Mouse (Mus musculus) heart, postnatal 0 days (tissue): ENCODE measurements around the gene Slf2.

Source experiments
- CTCF ChIP-seq: IDR thresholded peaks from 2 replicates; pipeline ENCODE4 v1.5.1; 2016; ENCODE audit warnings: antibody characterized with exemption, control low read depth, low read depth
- EP300 ChIP-seq: IDR thresholded peaks from 2 replicates; pipeline ENCODE4 v1.6.1; 2016; ENCODE audit warnings: antibody characterized with exemption, low read depth

DNA sequence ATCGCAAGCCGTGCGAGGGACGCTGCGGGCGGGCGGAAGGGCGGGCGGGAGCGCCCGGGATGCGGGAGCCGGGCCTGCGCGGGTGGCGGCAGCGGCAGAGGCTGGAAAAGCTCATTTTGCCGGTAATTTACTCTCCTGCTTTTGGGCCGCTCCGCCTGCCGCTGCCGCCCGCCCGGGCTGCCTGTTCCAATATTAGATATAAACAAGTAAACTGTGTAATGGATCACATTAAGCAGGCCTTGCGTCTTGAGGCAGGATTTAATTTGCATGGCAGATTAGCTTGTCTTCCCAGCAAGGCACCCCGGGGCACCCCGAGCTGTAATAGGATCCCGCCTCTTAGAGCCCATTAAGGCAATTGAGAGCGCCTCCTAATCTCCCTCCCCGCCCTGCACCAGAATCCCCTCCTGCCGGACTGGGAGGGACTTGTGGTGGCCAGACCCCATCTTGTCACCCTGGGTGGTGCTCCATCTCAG lies 48.4 kb upstream of the Slf2 start:
- TF ChIP-seq CTCF (no peak), EP300 (no peak)
